Mouse (Mus musculus): Measurements from ENCODE around the gene Itih5.

Itih5 gene

GRCm38 (mm10) chr2:10263909-10264489, 110.6 kb downstream of the Itih5 start:
- no peak for DNase-seq

DNA sequence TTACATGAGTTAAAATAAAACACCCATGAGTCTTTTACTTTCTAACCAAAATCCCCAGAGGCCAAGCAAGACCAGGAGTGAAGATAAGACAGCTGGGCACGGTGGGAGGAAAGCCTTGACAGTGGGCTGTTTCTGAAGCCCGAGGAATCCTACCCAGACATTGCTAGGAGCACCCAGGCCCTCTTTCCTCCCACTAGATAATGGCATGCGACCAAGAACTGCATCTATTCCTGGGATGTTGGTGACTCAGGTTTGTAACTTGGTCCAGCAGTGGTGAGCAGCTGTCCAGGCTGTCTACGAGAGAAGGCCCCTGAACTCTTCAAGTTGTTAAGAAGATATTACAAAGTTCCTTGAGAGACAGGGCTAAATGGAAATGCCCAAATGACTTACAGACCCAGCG, 112.5 kb downstream of the Itih5 start:
- no peak for DNase-seq

GRCm38 (mm10) chr2:10272604-10273115, 119.3 kb downstream of the Itih5 start:
- DNase-seq = no peak

GRCm38 (mm10) chr2:10273541-10274050, 120.2 kb downstream of the Itih5 start:
- DNase-seq = no peak

GRCm38 (mm10) chr2:10276194-10276593, 122.8 kb downstream of the Itih5 start:
- DNase-seq = no peak

- no peak for DNase-seq
Measured at GRCm38 (mm10) chr2:10283686-10284085, 130.3 kb downstream of the Itih5 start.

DNA sequence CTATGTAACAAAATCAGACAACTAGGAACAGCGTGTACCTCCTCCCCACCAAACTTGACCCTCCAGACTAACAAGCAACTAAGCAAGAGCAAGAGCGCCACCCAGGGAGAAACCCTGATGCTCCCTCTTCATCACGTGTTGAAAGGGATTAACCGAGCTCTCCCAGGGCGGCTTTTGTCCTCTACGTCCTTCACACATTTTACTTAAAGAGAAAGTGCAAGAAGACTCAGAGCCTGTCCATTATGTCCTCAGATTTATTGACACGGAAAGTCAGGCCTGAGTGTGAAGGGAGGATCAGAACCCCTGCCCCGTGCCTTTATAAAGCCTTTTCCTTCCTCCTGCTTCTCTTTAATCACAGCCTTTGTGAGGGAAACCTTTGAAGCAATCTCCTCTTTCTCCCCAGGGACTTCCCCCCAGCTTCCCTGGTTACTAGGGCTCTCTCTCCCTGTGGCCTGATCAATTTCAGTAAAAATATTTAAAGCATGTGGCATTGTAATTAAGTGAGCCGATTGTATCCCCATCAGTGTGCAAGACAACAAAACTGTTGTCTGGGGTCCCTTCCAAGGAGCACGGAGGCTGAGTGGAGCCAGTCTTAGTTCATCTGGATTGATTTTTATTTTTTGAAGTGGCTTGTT, 131.4 kb downstream of the Itih5 start:
- no peak for DNase-seq

DNA sequence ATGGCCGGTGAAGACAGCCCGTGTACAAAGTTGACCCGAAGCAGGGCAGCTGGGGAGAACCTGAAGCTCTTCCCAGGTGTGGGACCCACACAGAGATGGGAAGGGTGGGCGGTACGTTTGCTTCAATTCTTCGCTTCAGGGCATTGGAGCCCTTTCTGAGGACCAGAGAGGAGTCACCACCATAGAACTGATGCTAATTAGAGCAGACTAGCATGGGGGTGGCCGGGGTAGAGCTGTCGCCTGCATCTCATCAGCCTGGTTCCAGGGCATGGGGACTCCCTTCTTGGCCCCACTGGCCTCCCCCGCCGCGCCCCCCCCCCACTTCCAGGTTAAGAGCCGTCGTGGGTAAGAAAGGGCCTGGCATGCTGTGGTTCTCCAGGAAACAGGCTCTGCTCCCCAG, 132.6 kb downstream of the Itih5 start:
- DNase-seq = no peak

- peak; percentile 12 for DNase-seq
Measured at GRCm38 (mm10) chr2:10288142-10288831, 134.9 kb downstream of the Itih5 start.

- no peak for DNase-seq
Measured at GRCm38 (mm10) chr2:10288881-10289280, 135.5 kb downstream of the Itih5 start.

GRCm38 (mm10) chr2:10290115-10290514, 136.7 kb downstream of the Itih5 start:
- no peak for DNase-seq

GRCm38 (mm10) chr2:10293556-10294206, 140.3 kb downstream of the Itih5 start:
- DNase-seq = no peak

DNA sequence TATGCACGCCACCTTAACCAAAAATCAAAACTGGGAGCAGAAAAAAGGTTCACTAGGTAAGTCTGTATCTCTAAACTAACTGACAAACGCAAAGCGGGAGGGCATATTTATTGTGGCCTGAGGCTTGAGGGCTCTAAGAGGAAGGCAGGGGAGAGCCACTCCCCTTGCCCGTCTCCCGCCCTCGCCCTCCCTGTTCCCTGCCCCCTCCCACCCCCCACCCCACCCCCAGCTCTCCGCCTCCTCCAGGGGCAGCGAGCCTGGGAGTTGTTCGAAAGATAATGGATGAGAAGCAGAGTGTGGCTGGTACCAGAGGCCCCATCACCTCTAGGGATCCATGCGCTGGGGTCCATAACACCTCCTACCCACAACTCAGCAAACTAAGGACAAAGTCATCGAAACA, 142.5 kb downstream of the Itih5 start:
- DNase-seq = no peak

- no peak for DNase-seq
Measured at GRCm38 (mm10) chr2:10300244-10300643, 146.9 kb downstream of the Itih5 start.

GRCm38 (mm10) chr2:10300771-10301170, 147.4 kb downstream of the Itih5 start:
- no peak for DNase-seq

GRCm38 (mm10) chr2:10301391-10301790, 148.0 kb downstream of the Itih5 start:
- DNase-seq = no peak

- DNase-seq = no peak
Measured at GRCm38 (mm10) chr2:10301997-10302396, 148.6 kb downstream of the Itih5 start.

- no peak for DNase-seq
Measured at GRCm38 (mm10) chr2:10304911-10305310, 151.5 kb downstream of the Itih5 start.

Measured in cerebellum, adult 11-12 months (tissue).